Mouse (Mus musculus): Measurements from ENCODE around the gene Vmn1r214. TPM values are rescaled to one million over a fixed set of nuclear protein-coding genes. Genes with fewer than 3 reads are reported as not detected.

Vmn1r214 gene
- total RNA-seq (2021), result not detected
- long read RNA-seq, result 0 reads

- DNase-seq (ENCODE audit: low spot score in 2 of 2), result no peak
Measured at GRCm38 (mm10) chr13:23030118-23030517, at the start of gene Vmn1r214. Gene Vmn1r214, plus strand, starts transcription at chr13:23030418.

- DNase-seq (ENCODE audit: low spot score in 2 of 2), result no peak
Measured at GRCm38 (mm10) chr13:22990214-22990891, 39.9 kb upstream of the Vmn1r214 start.

DNA sequence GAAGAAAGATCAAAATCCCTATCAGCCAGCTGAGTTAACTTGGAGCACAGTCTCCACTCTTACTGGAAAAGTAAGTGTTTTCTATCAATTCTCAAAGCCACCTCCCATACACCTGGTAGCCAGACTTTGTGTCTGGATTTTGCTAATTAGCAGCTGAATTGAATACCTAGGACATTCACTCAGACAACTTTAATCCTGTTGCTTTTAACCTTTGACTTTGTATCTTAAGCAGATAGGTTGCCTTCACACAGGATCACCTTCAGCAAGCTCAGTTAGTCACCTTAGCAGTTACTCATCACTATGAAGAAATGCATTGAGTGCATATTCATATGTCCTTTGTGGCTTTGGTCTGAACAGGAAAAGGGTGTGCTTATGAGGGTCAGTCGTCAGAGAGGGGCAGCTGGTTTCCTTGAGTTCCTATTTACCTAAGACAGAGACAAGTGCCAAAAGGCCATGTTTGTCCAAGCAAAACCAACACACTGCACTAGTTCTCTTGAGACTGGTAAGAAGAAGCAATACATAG, 38.0 kb upstream of the Vmn1r214 start:
- DNase-seq (ENCODE audit: low spot score in 2 of 2), result no peak

GRCm38 (mm10) chr13:22992721-22993120, 37.5 kb upstream of the Vmn1r214 start:
- no peak for DNase-seq (ENCODE audit: low spot score in 2 of 2)

- DNase-seq (ENCODE audit: low spot score in 2 of 2), result no peak
Measured at GRCm38 (mm10) chr13:23007356-23007755, 22.9 kb upstream of the Vmn1r214 start, which contains the start of gene Vmn1r213. Gene Vmn1r213, plus strand, starts transcription at chr13:23007656.

DNA sequence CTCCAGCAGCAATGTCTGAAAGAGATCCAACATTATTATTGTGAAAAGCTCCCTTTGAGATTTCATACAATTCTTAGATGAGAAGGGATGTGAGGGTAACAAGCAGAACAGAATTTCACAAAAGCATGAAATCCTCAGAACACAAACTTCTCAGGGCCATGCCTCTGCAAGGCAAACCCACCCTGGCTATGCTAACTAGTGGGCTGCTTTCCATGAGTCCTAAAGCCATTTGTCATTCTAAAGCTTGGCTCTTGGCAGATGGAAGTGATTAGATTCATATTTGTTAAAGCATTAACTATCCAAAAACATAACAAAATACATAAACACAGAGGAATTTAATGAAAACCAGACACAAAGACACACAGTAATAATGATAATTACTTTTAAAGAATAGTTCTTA, 12.1 kb upstream of the Vmn1r214 start:
- no peak for DNase-seq (ENCODE audit: low spot score in 2 of 2)

GRCm38 (mm10) chr13:23024812-23025211, 5.4 kb upstream of the Vmn1r214 start:
- no peak for DNase-seq (ENCODE audit: low spot score in 2 of 2)

DNA sequence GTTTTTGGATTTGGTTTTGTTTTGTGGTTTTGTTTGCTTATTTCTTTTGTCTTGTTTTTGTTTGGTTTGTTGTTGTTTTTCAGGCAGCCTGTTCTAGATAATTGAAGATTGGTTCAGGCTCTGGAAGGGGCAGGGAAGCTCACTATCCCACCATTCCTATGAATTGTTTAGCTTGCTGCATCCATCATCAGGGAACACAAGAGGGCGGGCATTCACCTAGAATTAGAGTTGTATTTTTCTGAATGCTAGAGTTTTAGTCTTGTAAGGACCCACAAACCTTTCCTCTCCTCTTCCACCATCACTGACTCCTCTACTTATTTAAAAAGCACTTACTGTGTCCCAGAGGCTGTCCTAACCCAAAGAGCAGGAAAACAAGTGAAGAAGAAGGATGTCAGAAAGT, 27.6 kb downstream of the Vmn1r214 start:
- DNase-seq (ENCODE audit: low spot score in 2 of 2), result no peak

- no peak for DNase-seq (ENCODE audit: low spot score in 2 of 2)
Measured at GRCm38 (mm10) chr13:23067725-23068124, 37.5 kb downstream of the Vmn1r214 start, which contains the start of gene Vmn1r215. Gene Vmn1r215, plus strand, starts transcription at chr13:23068025.

DNA sequence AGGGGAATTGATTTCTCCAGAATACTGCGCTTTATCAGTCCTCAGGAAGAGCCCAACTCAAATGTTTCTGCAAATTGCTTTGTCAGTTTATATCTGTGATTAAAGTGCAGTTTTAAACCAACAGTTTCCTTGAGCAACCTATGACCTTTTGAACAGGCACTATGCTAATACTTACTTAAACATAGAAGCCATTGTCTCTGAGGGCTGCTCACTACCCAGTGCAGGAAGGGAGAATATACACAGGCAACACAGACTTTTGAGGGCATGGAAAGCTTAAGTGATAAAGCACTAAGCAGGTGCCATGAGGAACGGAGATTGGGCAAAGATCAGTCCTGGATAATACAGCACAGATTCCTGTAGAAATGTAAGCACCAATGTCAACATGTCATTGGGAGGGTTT, 39.1 kb downstream of the Vmn1r214 start:
- no peak for DNase-seq (ENCODE audit: low spot score in 2 of 2)

Other genes starting within 250 kb of the Vmn1r214 start
- not detected for gene Vmn1r209, start 220.7 kb upstream of the Vmn1r214 start, total RNA-seq (2021)
- gene Vmn1r210, start 199.1 kb upstream of the Vmn1r214 start, total RNA-seq (2021), result not detected
- not detected for gene Vmn1r211, start 172.9 kb upstream of the Vmn1r214 start, total RNA-seq (2021)
- gene Vmn1r212, start 146.2 kb upstream of the Vmn1r214 start, total RNA-seq (2021), result not detected
- not detected for gene Vmn1r213, start 22.8 kb upstream of the Vmn1r214 start, total RNA-seq (2021)
- gene Vmn1r215, start 37.6 kb downstream of the Vmn1r214 start, total RNA-seq (2021), result not detected
- gene Vmn1r217, start 87.8 kb downstream of the Vmn1r214 start, total RNA-seq (2021), result not detected
- not detected for gene Vmn1r218, start 102.7 kb downstream of the Vmn1r214 start, total RNA-seq (2021)
- not detected for gene Vmn1r219, start 128.9 kb downstream of the Vmn1r214 start, total RNA-seq (2021)
- gene Vmn1r220, start 157.6 kb downstream of the Vmn1r214 start, total RNA-seq (2021), result not detected
- gene Vmn1r221, start 183.7 kb downstream of the Vmn1r214 start, total RNA-seq (2021), result not detected
- not detected for gene Vmn1r222, start 205.5 kb downstream of the Vmn1r214 start, total RNA-seq (2021)
- not detected for gene Vmn1r223, start 216.7 kb downstream of the Vmn1r214 start, total RNA-seq (2021)

All from layer of hippocampus, postnatal 10 days (tissue).